Mouse (Mus musculus) large intestine, adult 2 months (tissue): Measurements from ENCODE around the gene Cdk11b. TPM values are rescaled to one million over a fixed set of nuclear protein-coding genes. Genes with fewer than 3 reads are reported as not detected.
A peak's percentile ranks its signal among the peaks of the same experiment; 100 is the strongest.
"Not testable (repeated sequence)": the region's sequence is repeated elsewhere in the genome, so short reads cannot be mapped to it uniquely, and the experiment has no call there.

Source experiments
- DNase-seq: peaks from one replicate; pipeline ENCODE4 v3.0.0-alpha.2; 2012; ENCODE audit warnings: low read depth, low spot score
- WGBS: fragments of 180-500 bp; shearing (Covaris S2); methylation state at CpG from one replicate; pipeline ENCODE4 v1.1.7; 2018; 5-methylcytosine and 5-hydroxymethylcytosine counted together
- polyA plus RNA-seq: library from polyadenylated mRNA; depleted of rRNA; stranded (reverse); fragments of >200 nt; gene quantifications from 2 replicates; pipeline ENCODE4 v1.2.3, GENCODE M21; 2012

The Cdk11b gene
- polyA plus RNA-seq, 1 experiment = 43.3 TPM

- WGBS = 95% methylated on average over 13 of the region's 13 CpGs
- no peak for DNase-seq
These were observed 31.6 kb downstream of the Cdk11b start for GRCm38 (mm10) chr4:155656214-155656751.

- WGBS = 94% methylated on average over 10 of the region's 10 CpGs
These were observed 34.3 kb downstream of the Cdk11b start for GRCm38 (mm10) chr4:155658961-155659360.

GRCm38 (mm10) chr4:155660641-155661040 lies 36.0 kb downstream of the Cdk11b start:
- 75% methylated on average over 12 of the region's 12 CpGs for WGBS
- DNase-seq = no peak

More at GRCm38 (mm10) chr4:155658961-155659360, 34.3 kb downstream of the Cdk11b start:
- no peak for DNase-seq

DNA sequence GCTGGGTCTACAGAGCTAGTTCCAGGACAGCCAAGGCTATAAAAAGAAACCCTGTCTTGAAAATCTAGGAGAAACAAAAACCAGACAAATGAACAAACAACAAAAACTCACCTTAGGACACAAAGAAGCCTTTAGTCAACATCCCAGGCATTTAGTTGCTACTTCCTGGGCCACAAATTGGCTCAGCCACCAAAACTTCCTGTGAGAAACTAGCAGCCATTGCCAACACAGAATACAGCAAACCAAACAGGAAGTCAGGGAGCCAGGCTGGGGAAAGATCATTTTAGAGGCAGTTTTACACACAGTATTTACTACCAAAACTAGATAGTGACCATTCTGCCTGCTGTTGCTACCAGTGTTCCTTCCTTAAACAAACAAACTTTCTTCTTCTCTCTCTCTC lies 42.2 kb downstream of the Cdk11b start:
- DNase-seq = no peak

DNA sequence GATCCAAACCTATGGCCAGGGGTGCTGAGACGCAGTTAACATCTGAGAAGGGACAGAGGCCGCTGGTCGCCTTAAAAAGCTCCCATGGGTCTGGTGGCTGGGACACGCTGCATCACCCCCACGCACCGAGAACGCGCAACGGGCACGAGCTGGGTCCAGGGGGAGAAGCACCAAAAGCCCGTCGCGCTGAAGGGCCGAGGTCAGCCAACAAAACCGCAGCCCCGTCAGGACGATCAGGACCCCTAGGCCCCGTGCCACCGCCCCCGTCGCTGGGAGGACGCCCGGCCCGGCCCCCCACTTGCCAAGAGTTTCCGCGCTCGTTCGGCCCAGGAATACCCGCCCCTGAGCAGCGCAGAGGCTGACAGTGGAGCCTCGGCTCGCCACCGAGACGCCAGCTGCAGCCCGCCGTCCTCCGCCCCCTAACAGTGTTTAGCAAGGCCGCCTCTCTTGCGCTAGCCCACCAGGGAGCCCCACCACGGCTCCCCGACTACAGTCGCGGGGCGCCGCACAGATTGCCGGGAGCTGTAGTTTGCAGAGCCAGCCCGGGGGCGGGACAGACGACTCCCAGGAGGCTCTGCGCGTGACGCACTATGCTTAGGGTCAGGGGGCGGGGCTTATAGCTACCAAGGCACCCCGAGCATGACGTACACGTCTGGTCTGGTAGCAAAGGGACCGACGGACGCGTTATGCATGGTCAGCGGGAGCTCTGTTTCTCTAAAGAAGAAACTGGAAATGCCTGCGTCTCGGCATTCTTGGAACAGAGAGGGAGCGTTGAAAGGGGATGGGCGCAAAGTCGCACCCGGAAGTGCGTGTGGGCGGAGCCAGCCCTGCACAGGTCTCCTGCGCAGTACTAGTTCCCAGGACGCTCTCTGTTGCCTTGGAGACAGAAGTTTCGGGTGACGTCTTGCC lies 44.3 kb downstream of the Cdk11b start, which contains the start of gene Mib2:
Gene Mib2 (minus strand): TSS at position 510 of the 909 bp plus-strand sequence.
- peak; percentile 96 for DNase-seq
- under 1% methylated on average over 73 of the region's 73 CpGs for WGBS

GRCm38 (mm10) chr4:155669598-155670075 lies 45.0 kb downstream of the Cdk11b start:
- 1% methylated on average over 8 of the region's 8 CpGs for WGBS
- no peak for DNase-seq

GRCm38 (mm10) chr4:155670236-155670635 lies 45.6 kb downstream of the Cdk11b start:
- WGBS = 50% methylated on average over 4 of the region's 4 CpGs
- not testable (repeated sequence) for DNase-seq

DNA sequence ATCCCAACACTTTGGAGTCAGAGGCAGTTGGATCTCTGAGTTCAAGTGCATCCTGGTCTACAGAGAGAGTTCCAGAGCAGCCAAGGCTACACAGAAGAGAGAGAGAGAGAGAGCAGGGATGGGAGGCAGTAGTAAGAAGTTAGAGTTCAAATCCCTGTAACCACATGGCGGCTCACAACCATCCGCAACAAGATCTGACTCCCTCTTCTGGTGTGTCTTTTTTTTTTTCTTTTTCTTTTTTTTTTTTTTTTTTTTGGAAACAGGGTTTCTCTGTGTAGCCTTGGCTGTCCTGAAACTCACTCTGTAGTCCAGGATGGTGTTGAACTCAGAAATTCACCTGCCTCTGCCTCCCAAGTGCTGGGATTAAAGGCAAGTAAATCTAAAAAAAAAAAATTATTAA lies 47.4 kb downstream of the Cdk11b start:
- no peak for DNase-seq
- 73% methylated on average over 2 of the region's 2 CpGs for WGBS

- no peak for DNase-seq
- WGBS = 51% methylated on average over 2 of the region's 2 CpGs
These were observed 51.3 kb downstream of the Cdk11b start for GRCm38 (mm10) chr4:155675991-155676390.

DNA sequence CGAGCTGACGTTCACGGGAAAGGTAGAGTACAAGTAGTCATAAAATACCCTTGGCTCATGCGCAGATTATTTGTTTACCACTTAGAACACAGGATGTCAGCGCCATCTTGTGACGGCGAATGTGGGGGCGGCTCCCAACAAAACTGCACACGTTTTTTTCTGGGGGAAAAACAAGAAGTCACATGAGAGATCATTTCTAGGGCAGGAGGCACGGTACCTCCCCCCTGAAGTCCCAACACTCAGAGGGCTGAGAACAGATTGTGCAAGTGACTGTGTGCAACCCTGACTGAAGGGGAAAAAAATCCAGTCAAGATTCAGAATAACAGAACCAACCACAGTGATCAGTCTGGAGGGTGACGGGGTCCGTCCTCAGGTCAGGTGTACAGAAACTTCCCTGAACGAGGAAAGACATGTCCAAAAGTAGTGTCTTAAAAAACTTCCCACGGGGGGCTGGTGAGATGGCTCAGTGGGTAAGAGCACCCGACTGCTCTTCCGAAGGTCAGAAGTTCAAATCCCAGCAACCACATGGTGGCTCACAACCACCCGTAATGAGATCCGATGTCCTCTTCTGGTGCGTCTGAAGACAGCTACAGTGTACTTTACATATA lies 59.1 kb downstream of the Cdk11b start:
- not testable (repeated sequence) for DNase-seq
- 88% methylated on average over 16 of the region's 19 CpGs for WGBS

DNA sequence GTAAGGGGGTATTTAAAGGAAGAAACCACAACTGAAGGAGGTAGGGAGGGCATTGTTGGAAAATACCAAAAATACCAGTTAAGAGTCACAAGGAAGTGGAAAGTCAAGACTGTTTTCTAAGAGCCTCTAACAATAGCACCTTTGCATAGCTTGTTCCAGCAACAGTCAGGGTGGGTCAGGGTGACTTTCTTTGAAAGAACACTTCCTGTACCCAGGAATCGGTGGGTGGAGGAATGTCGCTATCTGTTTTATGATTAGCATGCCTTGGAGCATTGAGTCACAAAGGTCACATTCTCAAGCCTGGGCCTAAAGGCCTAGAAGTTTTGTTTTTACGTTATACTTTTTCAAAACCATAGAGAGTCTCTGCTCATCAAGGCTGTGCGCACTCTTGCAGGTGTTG lies 63.1 kb downstream of the Cdk11b start:
- DNase-seq = not testable (repeated sequence)
- WGBS = 43% methylated on average over 4 of the region's 4 CpGs

DNA sequence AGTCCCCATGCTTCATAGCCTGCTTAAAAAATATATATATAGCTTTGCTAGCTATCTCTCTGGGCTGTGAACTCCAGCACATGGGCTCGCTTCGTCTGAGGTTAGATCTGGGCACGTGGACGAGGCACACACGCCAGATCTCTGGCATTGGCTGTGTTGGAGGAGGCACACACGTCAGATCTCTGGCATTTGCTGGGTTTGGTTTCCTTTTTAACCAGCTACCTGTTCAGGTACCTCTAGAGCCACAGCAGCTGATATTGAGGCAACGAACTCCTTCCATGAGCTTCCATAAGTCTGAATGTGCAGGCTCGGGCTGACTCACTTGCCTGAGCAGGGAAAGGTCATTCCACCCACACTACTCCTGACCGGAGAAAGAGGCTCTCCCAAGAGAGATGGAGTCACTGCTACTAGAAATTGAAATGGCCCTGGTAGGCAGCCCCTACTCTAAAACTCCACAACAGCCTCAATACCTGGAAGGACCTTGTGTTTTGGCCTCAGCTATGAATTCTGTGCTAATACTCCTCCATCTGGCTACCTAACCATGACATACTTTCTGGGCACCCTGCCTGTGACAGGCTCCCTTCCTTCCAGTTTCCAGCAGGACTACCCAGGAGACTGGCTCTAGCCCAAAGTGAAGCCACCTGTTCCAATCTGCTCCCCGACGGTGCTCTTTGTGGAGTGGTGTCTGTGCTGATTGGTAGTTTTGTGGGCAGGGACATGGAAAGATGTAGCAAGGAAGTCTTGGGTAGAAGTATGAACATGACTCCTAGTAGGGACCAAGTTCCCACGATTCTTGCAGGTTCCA lies 66.1 kb downstream of the Cdk11b start:
- WGBS = 77% methylated on average over 12 of the region's 12 CpGs
- DNase-seq = no peak

GRCm38 (mm10) chr4:155692421-155692820 lies 67.8 kb downstream of the Cdk11b start:
- WGBS = 98% methylated on average over 3 of the region's 3 CpGs

GRCm38 (mm10) chr4:155694111-155694481 lies 69.4 kb downstream of the Cdk11b start, which contains the start of gene Fndc10:
Fndc10 (plus strand) TSS chr4:155694342.
- under 1% methylated on average over 45 of the region's 47 CpGs for WGBS

More at GRCm38 (mm10) chr4:155692421-155692820, 67.8 kb downstream of the Cdk11b start:
- no peak for DNase-seq

DNA sequence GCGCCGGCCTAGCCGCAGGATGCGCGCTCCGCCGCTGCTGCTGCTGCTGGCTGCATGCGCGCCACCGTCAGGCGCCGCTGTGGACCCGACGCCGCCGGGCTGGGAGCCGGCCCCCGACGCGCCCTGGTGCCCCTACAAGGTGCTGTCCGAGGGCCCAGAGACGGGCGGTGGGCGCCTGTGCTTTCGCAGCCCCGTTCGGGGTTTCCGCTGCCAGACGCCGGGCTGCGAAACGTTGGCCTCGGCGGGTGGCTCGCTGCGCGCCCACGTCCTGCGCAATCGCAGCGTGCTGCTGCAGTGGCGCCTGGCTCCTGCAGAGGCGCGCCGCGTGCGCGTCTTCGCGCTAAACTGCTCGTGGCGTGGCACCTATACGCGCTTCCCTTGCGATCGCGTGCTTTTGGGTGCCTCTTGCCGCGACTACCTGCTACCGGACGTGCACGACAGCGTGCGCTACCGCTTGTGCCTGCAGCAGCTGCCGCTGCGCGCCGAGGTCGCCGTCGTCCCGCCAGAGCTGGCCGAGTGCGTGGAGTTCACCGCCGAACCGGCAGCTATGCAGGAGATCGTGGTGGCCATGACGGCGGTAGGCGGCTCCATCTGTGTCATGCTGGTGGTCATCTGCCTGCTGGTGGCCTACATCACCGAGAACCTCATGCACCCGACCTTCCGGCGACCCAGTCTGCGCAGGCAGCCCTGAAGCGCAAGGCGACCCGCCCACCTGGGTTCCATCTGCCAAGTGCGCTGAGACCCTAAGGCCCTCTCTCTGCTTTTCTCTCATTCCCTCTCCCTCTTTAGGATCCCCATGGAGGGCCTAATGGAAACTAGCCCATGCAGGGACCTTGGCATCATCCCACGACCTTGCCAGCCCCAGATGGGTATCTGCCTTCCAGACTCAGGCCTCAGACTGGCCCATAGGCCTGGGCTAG lies 70.1 kb downstream of the Cdk11b start:
- 2% methylated on average over 92 of the region's 92 CpGs for WGBS

More at GRCm38 (mm10) chr4:155694111-155694481, 69.4 kb downstream of the Cdk11b start, which contains the start of gene Fndc10:
- no peak for DNase-seq

DNA sequence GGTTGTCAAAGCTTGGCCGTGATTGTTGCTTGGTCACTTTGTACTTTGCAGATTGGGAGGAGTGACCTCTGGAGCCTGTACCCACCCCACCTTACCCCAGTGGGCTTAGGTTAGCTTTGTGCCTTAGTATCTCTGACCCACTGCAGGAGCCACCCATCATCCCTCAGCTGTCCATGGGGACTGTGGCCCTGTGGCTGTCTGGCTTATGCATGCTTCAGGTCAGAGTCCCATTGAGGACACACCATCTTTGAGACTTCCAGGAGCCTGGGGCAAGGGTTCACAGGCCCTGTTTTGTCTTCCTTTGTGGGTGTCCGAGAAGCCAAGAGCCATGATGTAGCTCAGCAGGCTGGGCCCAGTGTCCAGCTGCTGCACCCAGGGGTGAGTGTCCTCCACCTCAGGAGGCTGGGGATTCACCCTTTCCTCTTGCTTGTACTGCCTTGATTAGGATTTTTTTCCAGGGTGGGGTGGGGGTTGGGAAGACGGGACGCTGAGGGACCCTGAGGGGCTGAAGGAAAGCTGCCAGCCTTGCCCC lies 70.9 kb downstream of the Cdk11b start:
- DNase-seq = no peak
- 75% methylated on average over 4 of the region's 4 CpGs for WGBS

More for the DNA sequence above, 70.1 kb downstream of the Cdk11b start:
- no peak for DNase-seq

GRCm38 (mm10) chr4:155696261-155697255 lies 71.9 kb downstream of the Cdk11b start:
- DNase-seq = no peak
- whole genome bisulfite sequencing = 69% methylated on average over 16 of the region's 16 CpGs
